Mouse (Mus musculus) kidney, postnatal 10 days (tissue): ENCODE measurements at regions not wholly inside any gene's neighbourhood (a gene's known extent, or its start where the extent isn't known, plus 50 kb on each side); places are given as distances from the start of the nearest gene placed in this dataset.

Source experiments
- DNase-seq: peaks from one replicate; pipeline ENCODE4 v3.0.0; 2021; ENCODE audit warnings: mixed read lengths

DNA sequence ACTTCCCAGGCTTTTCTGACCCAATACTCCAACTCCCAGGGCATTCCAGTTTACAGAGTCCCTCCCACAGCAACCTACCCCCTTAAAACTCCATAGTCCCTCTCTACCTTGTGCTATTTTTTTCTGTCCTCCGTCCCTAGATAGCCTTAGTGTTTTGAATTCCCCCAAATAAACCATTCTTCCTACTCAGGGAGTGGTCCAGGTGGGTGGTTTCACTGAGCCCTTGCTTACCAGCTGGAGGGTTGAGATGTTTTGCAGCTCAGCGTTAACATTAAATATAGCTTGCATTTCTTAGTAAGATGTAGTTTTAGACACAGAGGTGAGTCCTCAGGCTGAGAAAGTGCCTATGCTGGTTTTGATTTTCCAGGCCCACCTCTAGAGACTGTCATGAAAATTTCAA is 313.0 kb downstream of the Bmper start:
- DNase-seq = no peak

DNA sequence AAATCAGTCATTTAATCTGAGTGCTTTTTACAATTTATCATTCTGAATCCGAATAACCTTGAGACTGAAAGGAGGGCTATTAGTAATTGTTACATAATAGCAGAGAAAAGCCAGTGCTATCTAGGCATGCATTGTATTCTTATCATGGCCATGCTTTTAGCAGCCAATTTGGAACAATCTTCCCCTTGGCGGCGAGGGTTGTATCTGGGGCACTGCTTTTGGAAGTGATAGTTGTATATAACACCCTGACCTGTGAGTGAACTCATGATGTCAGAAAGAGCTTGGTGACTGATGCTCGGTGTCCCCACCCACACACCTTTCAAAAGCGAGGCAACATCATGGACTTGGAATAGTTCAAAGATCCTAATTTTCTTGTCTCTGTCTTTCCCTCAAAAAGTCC is 315.2 kb downstream of the Bmper start:
- no peak for DNase-seq

DNA sequence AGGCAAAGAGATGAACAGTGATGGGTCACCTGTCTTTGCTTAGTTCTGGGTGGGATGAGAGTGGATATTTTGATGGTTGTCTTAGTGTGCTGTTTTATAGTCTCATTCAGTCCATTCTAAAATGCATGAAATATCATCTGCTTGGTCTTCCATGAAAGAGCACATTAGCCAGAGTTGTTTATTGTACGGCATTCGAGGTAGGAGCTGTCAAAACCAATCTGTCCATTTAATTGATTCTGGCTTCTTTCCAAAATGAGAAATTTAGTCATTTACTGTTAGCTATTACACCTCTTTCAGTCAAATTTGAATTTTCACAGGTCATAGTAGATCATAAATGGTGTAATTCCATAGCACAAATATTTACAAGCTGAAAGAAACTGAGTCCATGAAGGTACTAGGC is 328.8 kb downstream of the Bmper start:
- no peak for DNase-seq

DNA sequence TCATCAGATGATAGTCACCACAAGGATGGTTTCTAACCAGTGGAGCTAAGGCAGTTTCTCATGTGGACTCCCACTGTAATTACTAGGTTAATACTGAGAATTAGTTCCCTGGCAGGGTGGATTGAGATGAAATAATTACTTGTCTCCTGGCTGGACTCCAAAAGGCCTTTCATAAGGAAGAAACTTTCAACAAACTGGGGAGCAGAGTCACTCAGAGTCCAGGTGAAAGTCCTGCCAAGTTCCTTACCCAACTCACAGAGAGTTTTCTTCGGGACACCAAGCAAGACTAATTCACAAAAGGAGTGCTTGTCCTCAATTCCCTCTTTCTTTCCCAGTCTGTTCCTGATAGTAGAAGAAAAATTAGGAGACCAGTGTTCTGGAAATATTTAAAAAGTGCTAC is 330.9 kb downstream of the Bmper start:
- DNase-seq = peak; percentile 18

DNA sequence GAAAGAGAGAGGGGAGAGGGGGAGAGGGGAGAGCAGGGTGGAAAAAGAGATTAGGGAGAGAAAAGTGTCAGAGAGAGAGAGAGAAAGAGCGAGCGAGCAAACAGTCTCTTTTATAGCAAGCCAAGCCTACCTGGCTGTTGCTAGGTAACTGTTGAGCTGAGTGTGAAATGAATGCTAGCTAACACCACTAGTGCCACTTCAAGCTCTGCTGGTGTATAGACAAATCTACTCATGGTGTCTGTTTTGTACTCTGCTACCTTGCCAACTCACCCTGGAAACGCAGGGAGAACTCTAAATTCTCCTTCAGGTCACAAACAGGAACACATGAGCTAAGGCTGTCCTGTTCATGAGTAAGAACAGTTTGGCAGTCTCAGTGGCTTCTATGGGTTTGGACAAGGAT is 334.7 kb downstream of the Bmper start:
- DNase-seq = no peak

DNA sequence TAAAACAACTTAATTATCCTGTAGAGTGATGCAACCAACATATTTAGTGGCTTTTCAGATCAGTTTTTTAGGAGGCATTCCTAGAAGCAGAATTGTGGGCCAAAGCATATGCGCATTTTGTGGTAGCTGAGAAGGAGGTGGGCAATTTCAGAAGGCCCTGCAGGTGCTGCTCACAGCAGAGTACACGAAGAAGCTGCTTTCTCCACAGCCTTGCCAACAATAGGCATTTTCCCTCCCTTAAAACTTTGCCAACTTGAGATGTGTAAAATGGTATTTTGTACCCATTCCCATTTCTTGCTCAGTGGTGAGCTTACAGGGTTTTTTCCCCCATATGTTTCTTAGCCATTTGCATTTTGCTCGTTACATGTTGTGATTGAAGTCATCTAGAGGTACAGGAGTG is 339.0 kb downstream of the Bmper start:
- DNase-seq = no peak

DNA sequence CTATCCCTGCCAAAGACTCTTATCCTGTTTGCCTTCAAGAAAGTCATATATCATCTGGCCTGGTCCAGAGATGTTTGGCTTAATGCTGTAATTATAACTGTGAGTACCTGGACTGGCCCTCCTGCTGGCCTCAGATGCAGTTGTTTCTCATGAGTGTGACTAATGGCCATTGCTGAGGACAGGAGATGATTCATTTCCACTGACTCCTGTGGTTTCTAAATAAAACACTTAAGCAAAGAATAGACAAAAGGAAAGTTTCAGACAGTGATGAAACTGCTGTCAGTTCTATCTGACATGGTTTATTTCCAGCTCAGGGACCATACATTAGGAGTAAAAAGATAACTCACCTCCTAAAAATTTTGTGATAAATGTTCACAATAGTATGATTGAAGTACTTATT is 344.2 kb downstream of the Bmper start:
- no peak for DNase-seq

DNA sequence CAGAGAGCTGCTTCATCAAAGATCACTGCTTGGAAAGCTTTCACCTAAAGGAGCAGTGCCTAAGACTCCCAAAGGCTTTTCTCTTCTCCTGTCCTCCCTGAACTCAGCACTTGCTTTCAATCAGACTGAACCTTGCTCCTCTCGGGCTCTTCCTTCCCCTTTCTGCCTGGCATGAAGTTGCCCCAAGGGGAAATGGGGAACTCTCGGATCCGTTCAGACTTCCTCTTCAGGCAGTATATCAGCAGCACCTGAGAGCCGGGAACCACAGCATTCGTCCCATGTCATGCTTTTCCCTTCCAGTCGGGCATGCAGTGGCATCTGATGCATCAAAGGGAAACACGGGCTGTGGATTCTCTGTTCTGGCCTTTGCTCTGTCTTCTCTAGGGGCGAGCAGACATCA is 347.3 kb downstream of the Bmper start:
- no peak for DNase-seq

DNA sequence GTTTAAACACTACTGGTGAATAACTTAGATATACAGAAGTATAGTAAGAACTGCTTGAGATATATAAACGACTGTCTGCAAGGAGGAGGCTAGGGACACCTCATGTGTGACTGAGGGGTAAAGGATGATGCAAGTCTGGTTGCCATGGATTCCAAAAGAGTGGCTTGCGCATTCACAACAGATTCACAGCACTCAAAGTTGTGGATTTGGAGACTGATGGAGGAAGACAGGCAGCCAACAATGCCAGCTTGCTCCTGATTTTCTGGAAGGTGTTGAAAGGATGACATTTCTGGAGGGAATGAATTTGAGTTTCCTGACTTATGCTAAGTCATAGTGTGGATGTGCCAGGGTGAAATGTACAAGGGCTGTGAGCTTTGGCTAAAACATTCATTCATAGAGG is 353.4 kb downstream of the Bmper start:
- no peak for DNase-seq

DNA sequence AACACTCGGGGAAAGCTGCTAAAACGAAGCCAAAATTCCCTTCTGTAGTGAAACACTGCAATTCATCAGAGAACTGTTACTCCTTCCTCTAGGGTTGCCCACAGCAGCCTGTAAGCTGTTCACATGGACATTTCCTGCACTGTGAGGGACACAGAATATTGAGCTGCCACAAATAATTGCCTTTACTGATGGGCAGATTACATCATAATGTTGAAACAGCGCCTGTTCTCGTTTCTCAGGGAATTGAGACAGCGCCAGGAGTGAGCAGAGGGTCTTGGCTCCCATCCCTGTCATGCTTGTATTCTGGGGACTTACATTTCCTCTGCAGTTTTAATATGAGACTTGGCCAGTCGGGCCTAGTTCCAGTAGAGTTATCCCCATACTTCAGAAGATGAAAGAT is 357.3 kb downstream of the Bmper start:
- DNase-seq = peak; percentile 18

DNA sequence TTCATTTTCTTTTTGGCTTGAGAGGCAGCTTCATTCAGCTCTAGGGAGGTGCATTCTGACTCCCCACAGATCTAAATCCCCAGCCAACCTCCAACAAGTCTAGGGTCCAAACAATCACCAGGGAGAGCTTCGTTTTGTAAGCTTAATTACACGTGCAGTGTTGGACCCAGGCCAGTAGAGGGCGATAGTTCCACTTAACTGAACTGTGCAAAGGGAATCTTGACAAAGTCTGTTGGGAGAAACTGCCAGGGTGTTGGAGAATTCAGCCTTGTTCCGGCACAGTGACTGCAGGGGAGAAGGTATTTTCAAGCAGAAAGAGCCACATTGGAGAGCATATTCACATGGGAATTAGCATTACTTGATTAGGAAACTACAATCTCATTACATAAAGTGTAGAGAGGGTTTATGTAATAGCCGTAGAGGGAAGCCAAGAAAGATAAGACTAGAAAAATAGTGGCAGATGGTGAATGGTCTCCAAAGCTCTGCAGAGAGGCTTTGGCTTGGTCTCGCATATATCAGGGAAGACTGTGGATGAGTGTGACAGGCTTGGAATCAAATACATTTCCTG is 358.2 kb downstream of the Bmper start:
- DNase-seq = peak; percentile 82

DNA sequence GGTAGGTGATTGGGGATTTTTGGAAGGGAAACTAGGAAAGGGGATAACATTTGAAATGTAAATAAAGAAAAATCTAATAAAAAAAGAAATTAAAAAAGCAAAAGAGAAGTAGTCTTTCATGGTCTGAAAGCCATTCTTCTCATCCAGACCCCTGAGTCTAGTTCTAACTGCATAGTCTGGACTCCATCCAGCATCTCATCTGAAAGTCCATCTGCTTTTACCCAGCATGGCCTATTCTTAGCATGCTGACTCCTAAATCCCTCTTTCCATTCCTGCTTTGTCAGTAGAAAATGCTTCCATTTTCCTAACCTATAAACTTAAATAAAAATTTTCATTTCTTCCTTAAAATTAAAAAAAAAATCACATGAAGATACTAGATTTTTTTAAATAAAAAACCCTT is 361.7 kb downstream of the Bmper start:
- DNase-seq = no peak

DNA sequence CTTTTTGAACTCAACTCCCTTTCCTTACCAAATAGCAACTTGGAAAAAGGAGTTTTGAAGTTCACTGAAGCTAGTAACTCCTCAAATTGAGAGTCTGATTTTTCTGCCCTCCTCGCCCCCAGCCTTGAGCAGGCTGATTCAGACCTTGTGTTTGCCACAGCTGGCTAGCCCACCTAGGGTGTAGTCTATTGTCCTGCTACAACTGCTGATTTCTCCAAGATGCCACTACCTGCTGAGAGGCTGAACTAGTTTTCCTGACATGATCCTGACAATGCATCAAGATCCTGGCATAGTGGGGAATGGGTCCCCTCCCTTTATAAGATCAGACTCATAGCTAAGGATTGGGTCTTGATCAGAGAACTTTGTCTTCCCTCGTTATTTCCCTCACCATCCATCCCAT is 366.1 kb downstream of the Bmper start:
- DNase-seq = no peak

DNA sequence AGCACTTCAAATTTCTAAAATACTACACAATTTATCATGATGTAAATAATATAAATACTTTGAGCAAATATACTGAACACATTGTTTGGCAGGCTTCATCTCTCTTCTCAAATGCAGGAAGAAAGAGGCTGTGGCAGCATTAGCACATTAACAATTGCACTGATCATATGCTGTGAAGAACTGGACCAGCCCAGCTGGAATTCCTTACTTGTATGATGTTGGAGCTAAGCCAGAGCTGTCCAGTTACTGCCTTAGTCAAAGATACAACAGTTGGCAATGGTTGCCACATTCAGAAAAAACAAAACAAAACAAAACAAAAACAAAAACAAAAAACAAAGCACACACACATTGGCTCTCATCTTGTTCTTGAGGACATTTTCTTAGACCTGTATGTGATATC is 369.0 kb downstream of the Bmper start:
- DNase-seq = peak; percentile 18

DNA sequence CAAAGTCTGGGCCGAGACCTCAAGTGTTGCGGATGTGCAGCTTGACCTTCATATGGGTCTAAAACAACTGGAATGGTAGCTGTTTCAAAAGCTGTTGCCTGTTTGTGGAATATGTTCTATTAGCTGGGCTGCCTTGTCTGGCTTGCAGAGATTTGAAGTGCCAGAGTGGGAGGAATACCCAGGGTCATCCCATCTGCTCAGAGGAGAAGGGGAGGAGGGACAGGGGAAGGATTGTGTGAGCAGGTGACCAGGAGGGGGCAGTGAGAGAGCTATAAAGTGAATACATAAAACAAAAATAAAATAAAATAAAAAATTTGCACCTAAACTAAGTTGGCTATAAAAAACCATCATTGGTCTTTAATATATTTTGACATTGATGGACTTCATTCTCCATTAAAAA is 377.7 kb downstream of the Bmper start:
- DNase-seq = no peak
